Mouse (Mus musculus) MEL (cell line): ENCODE data around the gene Pcnx3. TPM values are rescaled to one million over a fixed set of nuclear protein-coding genes. Genes with fewer than 3 reads are reported as not detected.

Source experiments
- DNase-seq: peaks from one replicate; pipeline ENCODE4 v3.0.0; 2011; ENCODE audit warnings: low read depth, low spot score
- H3K27ac ChIP-seq: 2 replicates; pipeline ENCODE4 v1.5.1; 2012; ENCODE audit warnings: low read depth, mild to moderate bottlenecking, control low read depth, low read length, moderate library complexity; ENCODE audit not compliant: control insufficient read depth
- H3K27me3 ChIP-seq, 2 experiments: fragments of 150-350 bp in 1 of 2; sonication (generic) in 1 of 2; 2 replicates each; pipeline ENCODE4 v1.6.1; 2012; ENCODE audit warnings: low read length in 2 of 2, mild to moderate bottlenecking in 2 of 2, improper control_type of control experiment in 1 of 2, moderate library complexity in 1 of 2; ENCODE audit not compliant: insufficient read depth in 2 of 2, control insufficient read depth in 1 of 2
- H3K36me3 ChIP-seq, 2 experiments: 2 replicates each; pipeline ENCODE4 v1.6.1; 2012 to 2014; ENCODE audit warnings: low read length in 2 of 2, improper control_type of control experiment in 1 of 2, inconsistent platforms in 1 of 2, mild to moderate bottlenecking in 1 of 2; ENCODE audit not compliant: insufficient read depth in 2 of 2, control insufficient read depth in 1 of 2
- H3K4me1 ChIP-seq, 2 experiments: fragments of 150-350 bp in 1 of 2; sonication (generic) in 1 of 2; 2 replicates each; pipeline ENCODE4 v1.6.1; 2012; ENCODE audit warnings: low read length in 2 of 2, improper control_type of control experiment in 1 of 2, mild to moderate bottlenecking in 1 of 2; ENCODE audit not compliant: insufficient read depth in 2 of 2, control insufficient read depth in 1 of 2
- H3K4me3 ChIP-seq, 2 experiments: fragments of 150-350 bp in 1 of 2; sonication (generic) in 1 of 2; 2 replicates each; pipeline ENCODE4 v1.5.1; 2012; ENCODE audit warnings: low read depth in 2 of 2, low read length in 2 of 2, mild to moderate bottlenecking in 2 of 2, moderate library complexity in 2 of 2, control low read depth in 1 of 2, improper control_type of control experiment in 1 of 2; ENCODE audit not compliant: control insufficient read depth in 1 of 2, insufficient read depth in 1 of 2
- H3K79me2 ChIP-seq: 2 replicates; pipeline ENCODE4 v1.6.1; 2012; ENCODE audit warnings: mild to moderate bottlenecking, low read length, moderate library complexity; ENCODE audit not compliant: control insufficient read depth, poor library complexity, insufficient read depth
- H3K9ac ChIP-seq: 2 replicates; pipeline ENCODE4 v1.6.1; 2012; ENCODE audit warnings: low read depth, mild to moderate bottlenecking, control low read depth, low read length, moderate library complexity; ENCODE audit not compliant: control insufficient read depth, poor library complexity, severe bottlenecking
- H3K9me3 ChIP-seq: fragments of 150-350 bp; sonication (generic); replicated peaks from 2 replicates; pipeline ENCODE4 v1.6.1; 2012; ENCODE audit warnings: mild to moderate bottlenecking, low read length, improper control_type of control experiment, moderate library complexity; ENCODE audit not compliant: insufficient read depth
- ELF1 ChIP-seq: IDR thresholded peaks from 2 replicates; pipeline ENCODE4 v1.6.1; 2014; ENCODE audit warnings: low read depth, mild to moderate bottlenecking, inconsistent platforms, low read length, improper control_type of control experiment, moderate library complexity
- EP300 ChIP-seq, 2 experiments: IDR thresholded peaks; 2 replicates each; pipeline ENCODE4 v1.6.1; 2011; ENCODE audit warnings: improper control_type of control experiment in 2 of 2, low read length in 2 of 2, low read depth in 1 of 2, mild to moderate bottlenecking in 1 of 2
- HCFC1 ChIP-seq: IDR thresholded peaks from 2 replicates; pipeline ENCODE4 v1.6.1; 2012; ENCODE audit warnings: low read depth, mild to moderate bottlenecking, inconsistent platforms, low read length, improper control_type of control experiment, moderate library complexity
- MAFK ChIP-seq: IDR thresholded peaks from 2 replicates; pipeline ENCODE4 v1.6.1; 2011; ENCODE audit warnings: low read depth, mild to moderate bottlenecking, low read length, improper control_type of control experiment, borderline replicate concordance
- MAZ ChIP-seq: IDR thresholded peaks from 2 replicates; pipeline ENCODE4 v1.6.1; 2012; ENCODE audit warnings: low read depth, mild to moderate bottlenecking, inconsistent platforms, low read length, improper control_type of control experiment
- MEF2A ChIP-seq: IDR thresholded peaks from 2 replicates; pipeline ENCODE4 v1.6.1; 2014; ENCODE audit warnings: low read depth, mild to moderate bottlenecking, inconsistent platforms, low read length, improper control_type of control experiment; ENCODE audit not compliant: poor library complexity, insufficient replicate concordance, severe bottlenecking; ENCODE audit errors: extremely low read depth
- NELFE ChIP-seq: IDR thresholded peaks from 2 replicates; pipeline ENCODE4 v1.6.1; 2011; ENCODE audit warnings: low read depth, low read length, improper control_type of control experiment
- NRF1 ChIP-seq: IDR thresholded peaks from 2 replicates; pipeline ENCODE4 v1.6.1; 2014; ENCODE audit warnings: low read depth, mild to moderate bottlenecking, inconsistent platforms, low read length, improper control_type of control experiment, moderate library complexity; ENCODE audit not compliant: poor library complexity, insufficient read depth, severe bottlenecking
- POLR2AphosphoS2 ChIP-seq: IDR thresholded peaks from 2 replicates; pipeline ENCODE4 v1.6.1; 2011; ENCODE audit warnings: low read length, improper control_type of control experiment
- SIN3A ChIP-seq: IDR thresholded peaks from 2 replicates; pipeline ENCODE4 v1.6.1; 2012; ENCODE audit warnings: low read length, improper control_type of control experiment, inconsistent platforms
- TAL1 ChIP-seq: IDR thresholded peaks from 2 replicates; pipeline ENCODE4 v1.6.1; 2012; ENCODE audit warnings: mild to moderate bottlenecking, inconsistent platforms, low read length, moderate library complexity, mixed read lengths
- TCF12 ChIP-seq: IDR thresholded peaks from 2 replicates; pipeline ENCODE4 v1.6.1; 2014; ENCODE audit warnings: low read depth, mild to moderate bottlenecking, inconsistent platforms, low read length, improper control_type of control experiment, moderate library complexity
- USF1 ChIP-seq: IDR thresholded peaks from 2 replicates; pipeline ENCODE4 v1.6.1; 2014; ENCODE audit warnings: low read depth, mild to moderate bottlenecking, inconsistent platforms, low read length, improper control_type of control experiment, moderate library complexity
- ZC3H11A ChIP-seq: IDR thresholded peaks from 2 replicates; pipeline ENCODE4 v1.6.1; 2012; ENCODE audit warnings: low read depth, mild to moderate bottlenecking, inconsistent platforms, low read length, improper control_type of control experiment
- ZMIZ1 ChIP-seq: IDR thresholded peaks from 2 replicates; pipeline ENCODE4 v1.6.1; 2012; ENCODE audit warnings: low read depth, mild to moderate bottlenecking, inconsistent platforms, low read length, improper control_type of control experiment, moderate library complexity
- ZNF384 ChIP-seq: IDR thresholded peaks from 2 replicates; pipeline ENCODE4 v1.6.1; 2012; ENCODE audit warnings: low read depth, mild to moderate bottlenecking, inconsistent platforms, low read length, improper control_type of control experiment
- polyA plus RNA-seq, 2 experiments: library from polyadenylated mRNA; stranded (reverse) in 1 of 2; unstranded in 1 of 2; fragments of >175 nt in 1 of 2; fragments of >200 nt in 1 of 2; gene quantifications; 2 replicates each; pipeline versions ENCODE4 v1.2.1 to v1.2.4; 2012; ENCODE audit warnings: low replicate concordance in 2 of 2, low read depth in 1 of 2; ENCODE audit not compliant: insufficient read length in 2 of 2, insufficient read depth in 1 of 2, missing spikeins in 1 of 2
- total RNA-seq: library from RNA; depleted of rRNA; stranded (reverse); fragments of 300-350 nt; gene quantifications from 2 replicates; pipeline ENCODE4 v1.2.3, GENCODE M21; 2012

Pcnx3 gene
- total and polyA plus RNA-seq, 3 experiments: 25.3 to 76.4 TPM; not detected in 1

GRCm38 (mm10) chr19:5645280-5645679 lies 43.4 kb downstream of the Pcnx3 start:
- H3K9me3 ChIP-seq: no peaks in the 10 kb centered on the region
- H3K27me3 ChIP-seq: no peaks in the 10 kb centered on the region
- 0 out of 4 replicates have a peak, but pooled peaks cover 0 to 4% of the 10 kb centered on the region in 2 experiments for H3K4me1 ChIP-seq
- DNase-seq: no peak
- H3K36me3 ChIP-seq: peaks cover 0 to 6% of the 10 kb centered on the region in 2 experiments; a peak in 2 of 4 replicates
- no peaks in the 10 kb centered on the region for H3K79me2 ChIP-seq
- no peak overlapping the region for H3K4me3 ChIP-seq
- H3K27ac ChIP-seq: no peak overlapping the region
- no peak overlapping the region for H3K9ac ChIP-seq
- no peak for TF ChIP-seq MAFK
- no peak for TF ChIP-seq ZC3H11A
- no peak for TF ChIP-seq ZNF384
- TF ChIP-seq SIN3A: no peak
- no peak for TF ChIP-seq NRF1
- TF ChIP-seq MAZ: no peak

- no peaks in the 10 kb centered on the region for H3K9me3 ChIP-seq
- no peak overlapping the region for H3K4me3 ChIP-seq
- no peak for DNase-seq
- H3K27ac ChIP-seq: no peak overlapping the region
- peaks cover 16% of the 10 kb centered on the region for H3K79me2 ChIP-seq
- H3K36me3 ChIP-seq: peaks cover 5 to 7% of the 10 kb centered on the region in 2 experiments
- no peak for TF ChIP-seq POLR2AphosphoS2
- TF ChIP-seq TCF12: no peak
- TF ChIP-seq ZMIZ1: no peak
- no peak for TF ChIP-seq USF1
- TF ChIP-seq ZC3H11A: no peak
- no peak for TF ChIP-seq TAL1
- TF ChIP-seq MEF2A: no peak
- no peak for TF ChIP-seq HCFC1
- TF ChIP-seq EP300 (IDR thresholded peaks at IDR 0.05; ENCODE audit: low read depth in 1 of 2, low read length in 2 of 2): no peak
- no peak for TF ChIP-seq ELF1
- TF ChIP-seq NELFE: no peak
- no peak for TF ChIP-seq MAFK
- TF ChIP-seq, all 39 proteins: peak for 0
- H3K27me3 ChIP-seq: no peaks in the 10 kb centered on the region
- no peak overlapping the region for H3K9ac ChIP-seq
- peaks cover 0 to 9% of the 10 kb centered on the region in 2 experiments; a peak in 2 of 4 replicates for H3K4me1 ChIP-seq
These were observed 47.1 kb downstream of the Pcnx3 start for GRCm38 (mm10) chr19:5641641-5642040.
